Mouse (Mus musculus) brain, embryonic 14.5 days (tissue): ENCODE results near the gene Isl2.

Experiments used
- CTCF ChIP-seq: fragments of 200-500 bp; IDR thresholded peaks from 2 replicates; pipeline ENCODE4 v1.5.1; 2012; ENCODE audit warnings: inconsistent platforms, mild to moderate bottlenecking, moderate library complexity, borderline replicate concordance; ENCODE audit not compliant: insufficient read depth, insufficient read length; ENCODE audit errors: extremely low read depth
- POLR2A ChIP-seq: fragments of 200-500 bp; IDR thresholded peaks from 2 replicates; pipeline ENCODE4 v1.6.1; 2012; ENCODE audit warnings: mild to moderate bottlenecking, inconsistent platforms, borderline replicate concordance; ENCODE audit not compliant: poor library complexity, insufficient read depth, insufficient read length, severe bottlenecking; ENCODE audit errors: extremely low read depth

DNA sequence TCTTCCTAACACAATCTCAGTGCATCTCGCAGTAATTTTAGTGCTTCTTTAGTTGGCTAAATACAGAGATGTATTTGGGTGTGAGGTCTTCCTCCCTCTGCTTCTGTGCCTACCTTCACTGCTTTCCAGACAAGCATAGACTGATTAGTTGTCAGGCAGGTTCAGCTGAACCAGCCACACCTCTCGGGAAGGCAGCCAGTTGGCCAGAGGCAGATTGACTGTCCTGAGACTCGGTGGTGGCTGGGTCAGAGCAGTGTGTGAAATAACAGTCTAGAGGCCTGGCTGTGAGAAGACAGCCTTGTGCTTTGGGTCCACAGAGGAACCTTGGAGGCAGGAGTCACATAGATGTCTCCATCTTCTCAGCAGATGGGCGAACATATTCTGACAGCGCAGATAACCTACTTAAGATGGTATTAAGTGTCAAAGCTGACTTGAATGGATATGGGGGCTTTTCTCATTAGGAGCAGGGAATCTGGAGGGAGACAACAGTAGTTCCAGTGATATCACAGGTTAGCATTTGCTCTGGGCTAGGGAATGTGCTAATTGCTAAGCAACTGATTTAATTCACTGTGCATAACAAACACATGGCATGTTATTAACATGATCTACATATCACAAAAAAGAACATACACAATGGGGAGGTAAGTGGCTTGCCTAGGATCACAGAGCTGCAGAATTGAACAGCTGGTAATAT is 30.1 kb downstream of the Isl2 start:
- TF ChIP-seq CTCF (no peak), POLR2A (no peak)
